Mouse (Mus musculus) midbrain, embryonic 11.5 days (tissue): ENCODE results near the gene Klhl26. TPM values are rescaled to one million over a fixed set of nuclear protein-coding genes. Genes with fewer than 3 reads are reported as not detected.

Source experiments
- ATAC-seq: fragments of 200-750 bp; cut with Nextera tagmentation; 2 replicates; pipeline ENCODE4 v1.8.0; 2017; ENCODE audit warnings: moderate TSS enrichment, moderate library complexity; ENCODE audit not compliant: low FRiP score
- DNase-seq: peaks from one replicate; pipeline ENCODE4 v3.0.0; 2015; ENCODE audit warnings: low spot score; ENCODE audit errors: missing footprints
- H3K27ac ChIP-seq: fragments of 300-500 bp; sonication (generic); 2 replicates; pipeline ENCODE4 v1.5.1; 2014; ENCODE audit warnings: low read depth, low read length
- H3K27me3 ChIP-seq: fragments of 300-500 bp; sonication (generic); 2 replicates; pipeline ENCODE4 v1.6.1; 2014; ENCODE audit warnings: mild to moderate bottlenecking, low read length, moderate library complexity, mixed read lengths; ENCODE audit not compliant: control insufficient read depth, insufficient read depth
- H3K36me3 ChIP-seq: fragments of 300-500 bp; sonication (generic); 2 replicates; pipeline ENCODE4 v1.6.1; 2014; ENCODE audit warnings: mild to moderate bottlenecking, low read length, moderate library complexity, mixed read lengths; ENCODE audit not compliant: control insufficient read depth, insufficient read depth
- H3K4me1 ChIP-seq: fragments of 300-500 bp; sonication (generic); 2 replicates; pipeline ENCODE4 v1.6.1; 2014; ENCODE audit warnings: low read length; ENCODE audit not compliant: control insufficient read depth, insufficient read depth
- H3K4me2 ChIP-seq: fragments of 300-500 bp; sonication (generic); 2 replicates; pipeline ENCODE4 v1.6.1; 2014; ENCODE audit warnings: mild to moderate bottlenecking, moderate library complexity
- H3K4me3 ChIP-seq: fragments of 300-500 bp; sonication (generic); 2 replicates; pipeline ENCODE4 v1.5.1; 2014; ENCODE audit warnings: low read depth, low read length
- H3K9ac ChIP-seq: fragments of 300-500 bp; sonication (generic); 2 replicates; pipeline ENCODE4 v1.6.1; 2014; ENCODE audit warnings: low read length
- H3K9me3 ChIP-seq: fragments of 300-500 bp; sonication (generic); 2 replicates; pipeline ENCODE4 v1.6.1; 2016; ENCODE audit warnings: low read length; ENCODE audit not compliant: control insufficient read depth
- WGBS: fragments of 180-500 bp; shearing (Covaris S2); extraction: QIAGEN DNeasy Blood & Tissue Kit; methylation state at CpG from one replicate; pipeline ENCODE4 v1.1.7; 2014; 5-methylcytosine and 5-hydroxymethylcytosine counted together
- polyA plus RNA-seq: library from polyadenylated mRNA; unstranded; fragments of >200 nt; fragmentation: Nextera tagmentation; extraction: Ambion mirVana; gene quantifications from 2 replicates; pipeline ENCODE4 v1.2.1, GENCODE M21; 2014

The Klhl26 gene
- polyA plus RNA-seq, 1 experiment from 2014 or later, result 13.1 TPM

- Histone ChIP-seq H3K9ac (no peak overlapping the region), H3K4me1 (no peaks in the 10 kb centered on the region)
- no peak for ATAC-seq
These were observed 9.5 kb downstream of the Klhl26 start for GRCm38 (mm10) chr8:70467229-70467725.

GRCm38 (mm10) chr8:70466771-70467170, 10.0 kb downstream of the Klhl26 start:
- H3K9ac ChIP-seq, result no peak overlapping the region

More at GRCm38 (mm10) chr8:70467229-70467725, 9.5 kb downstream of the Klhl26 start:
- no peak overlapping the region for H3K4me2 ChIP-seq
- no peaks in the 10 kb centered on the region for H3K36me3 ChIP-seq
- no peaks in the 10 kb centered on the region for H3K27me3 ChIP-seq
- no peaks in the 10 kb centered on the region for H3K9me3 ChIP-seq
- H3K27ac ChIP-seq, result no peak overlapping the region
- H3K4me3 ChIP-seq, result no peak overlapping the region
- 67% methylated on average over 5 of the region's 5 CpGs for WGBS
- peak; percentile 72 for DNase-seq

GRCm38 (mm10) chr8:70466305-70466704, 10.5 kb downstream of the Klhl26 start:
- Histone ChIP-seq H3K4me2 (no peak overlapping the region), H3K4me3 (no peak overlapping the region), H3K27me3 (no peaks in the 10 kb centered on the region), H3K9me3 (no peaks in the 10 kb centered on the region), H3K36me3 (no peaks in the 10 kb centered on the region), H3K9ac (no peak overlapping the region), H3K27ac (no peak overlapping the region), H3K4me1 (no peaks in the 10 kb centered on the region)
- ATAC-seq (no peak), DNase-seq (peak; percentile 53)
- WGBS, result 81% methylated on average over 4 of the region's 4 CpGs

More at GRCm38 (mm10) chr8:70466771-70467170, 10.0 kb downstream of the Klhl26 start:
- H3K4me3 ChIP-seq, result no peak overlapping the region
- H3K36me3 ChIP-seq, result no peaks in the 10 kb centered on the region
- no peak for ATAC-seq
- H3K27ac ChIP-seq, result no peak overlapping the region
- no peak overlapping the region for H3K4me2 ChIP-seq
- H3K9me3 ChIP-seq, result no peaks in the 10 kb centered on the region
- no peaks in the 10 kb centered on the region for H3K27me3 ChIP-seq
- DNase-seq, result peak; percentile 14
- WGBS, result 75% methylated on average over 11 of the region's 11 CpGs
- no peaks in the 10 kb centered on the region for H3K4me1 ChIP-seq

GRCm38 (mm10) chr8:70465701-70466100, 11.1 kb downstream of the Klhl26 start:
- WGBS, result 96% methylated on average over 4 of the region's 4 CpGs

GRCm38 (mm10) chr8:70464162-70464561, 12.6 kb downstream of the Klhl26 start:
- Histone ChIP-seq H3K4me3 (no peak overlapping the region), H3K9ac (no peak overlapping the region), H3K4me1 (no peaks in the 10 kb centered on the region), H3K4me2 (no peak overlapping the region), H3K27me3 (no peaks in the 10 kb centered on the region), H3K36me3 (no peaks in the 10 kb centered on the region), H3K27ac (no peak overlapping the region), H3K9me3 (no peaks in the 10 kb centered on the region; the same call in 1 of the 2 replicates)
- DNase-seq, result no peak
- ATAC-seq, result no peak
- WGBS, result 94% methylated on average over 6 of the region's 6 CpGs

More at GRCm38 (mm10) chr8:70465701-70466100, 11.1 kb downstream of the Klhl26 start:
- no peak overlapping the region for H3K4me3 ChIP-seq
- DNase-seq, result no peak
- H3K27me3 ChIP-seq, result no peaks in the 10 kb centered on the region
- no peak overlapping the region for H3K4me2 ChIP-seq
- no peaks in the 10 kb centered on the region for H3K9me3 ChIP-seq
- no peaks in the 10 kb centered on the region for H3K4me1 ChIP-seq
- H3K27ac ChIP-seq, result no peak overlapping the region
- no peak overlapping the region for H3K9ac ChIP-seq
- ATAC-seq, result no peak
- no peaks in the 10 kb centered on the region for H3K36me3 ChIP-seq

- no peaks in the 10 kb centered on the region for H3K36me3 ChIP-seq
- ATAC-seq, result no peak
- WGBS, result 80% methylated on average over 4 of the region's 4 CpGs
These were observed 13.5 kb downstream of the Klhl26 start for GRCm38 (mm10) chr8:70463306-70463705.

GRCm38 (mm10) chr8:70462516-70462813, 14.3 kb downstream of the Klhl26 start:
- DNase-seq (no peak), ATAC-seq (no peak)
- no peak overlapping the region for H3K4me2 ChIP-seq
- H3K27ac ChIP-seq, result no peak overlapping the region
- no peak overlapping the region for H3K4me3 ChIP-seq
- H3K9ac ChIP-seq, result no peak overlapping the region
- WGBS, result 92% methylated on average over 8 of the region's 8 CpGs
- no peaks in the 10 kb centered on the region for H3K27me3 ChIP-seq
- H3K9me3 ChIP-seq, result no peaks in the 10 kb centered on the region; the same call in 1 of the 2 replicates
- no peaks in the 10 kb centered on the region for H3K36me3 ChIP-seq
- H3K4me1 ChIP-seq, result no peaks in the 10 kb centered on the region

More at GRCm38 (mm10) chr8:70463306-70463705, 13.5 kb downstream of the Klhl26 start:
- Histone ChIP-seq H3K27me3 (no peaks in the 10 kb centered on the region), H3K4me3 (no peak overlapping the region), H3K4me1 (no peaks in the 10 kb centered on the region), H3K9me3 (no peaks in the 10 kb centered on the region; the same call in 1 of the 2 replicates), H3K9ac (no peak overlapping the region), H3K4me2 (no peak overlapping the region), H3K27ac (no peak overlapping the region)
- DNase-seq, result peak; percentile 59

- WGBS, result 91% methylated on average over 16 of the region's 16 CpGs
- Histone ChIP-seq H3K4me1 (no peaks in the 10 kb centered on the region), H3K27ac (no peak overlapping the region), H3K9me3 (no peaks in the 10 kb centered on the region; the same call in 1 of the 2 replicates), H3K27me3 (no peaks in the 10 kb centered on the region), H3K36me3 (no peaks in the 10 kb centered on the region), H3K9ac (no peak overlapping the region), H3K4me3 (no peak overlapping the region), H3K4me2 (no peak overlapping the region)
- peak; percentile 64 for DNase-seq
- no peak for ATAC-seq
These were observed 14.8 kb downstream of the Klhl26 start for GRCm38 (mm10) chr8:70461765-70462515.

GRCm38 (mm10) chr8:70460606-70461005, 16.2 kb downstream of the Klhl26 start:
- Histone ChIP-seq H3K27ac (no peak overlapping the region), H3K4me3 (no peak overlapping the region), H3K36me3 (no peaks in the 10 kb centered on the region), H3K27me3 (no peaks in the 10 kb centered on the region), H3K9me3 (no peaks in the 10 kb centered on the region; the same call in 1 of the 2 replicates), H3K4me1 (no peaks in the 10 kb centered on the region), H3K4me2 (no peak overlapping the region), H3K9ac (no peak overlapping the region)
- WGBS, result 88% methylated on average over 9 of the region's 9 CpGs
- DNase-seq, result peak; percentile 60
- no peak for ATAC-seq
